Mouse (Mus musculus): ENCODE data around the gene Lrrc36.

DNA sequence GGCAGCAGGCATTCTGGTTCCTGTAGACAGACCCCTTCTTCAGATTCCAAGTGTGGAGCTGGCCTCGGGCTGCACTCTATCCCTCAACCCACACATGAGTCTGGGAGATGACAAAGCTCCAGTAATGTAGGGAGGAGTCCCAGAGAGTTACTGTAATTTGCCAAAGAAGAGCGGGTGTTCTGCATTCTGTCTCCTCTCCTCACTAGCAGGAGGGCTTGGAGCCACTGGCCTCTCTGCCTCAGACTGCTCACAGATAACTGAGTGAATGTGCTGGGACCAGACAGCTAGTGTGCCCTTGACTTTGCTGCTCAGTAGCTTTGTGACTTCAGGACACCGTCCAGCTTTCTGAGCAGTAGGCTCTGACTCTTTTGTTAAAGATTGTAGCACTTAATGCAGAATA, 64.4 kb downstream of the Lrrc36 start:
- TF ChIP-seq CTCF (IDR thresholded peaks at IDR 0.05; ENCODE audit: borderline replicate concordance, control insufficient read depth, extremely low read depth, insufficient read depth, low read length, poor library complexity) (no peak), POLR2A (IDR thresholded peaks at IDR 0.05; ENCODE audit: control insufficient read depth, extremely low read depth, insufficient read depth, low read length, poor library complexity) (no peak)
